Mouse (Mus musculus): ENCODE data around the gene Eif4a3.
A peak's percentile ranks its signal among the peaks of the same experiment; 100 is the strongest.
"Not testable (repeated sequence)": the region's sequence is repeated elsewhere in the genome, so short reads cannot be mapped to it uniquely, and the experiment has no call there.

The Eif4a3 gene

DNA sequence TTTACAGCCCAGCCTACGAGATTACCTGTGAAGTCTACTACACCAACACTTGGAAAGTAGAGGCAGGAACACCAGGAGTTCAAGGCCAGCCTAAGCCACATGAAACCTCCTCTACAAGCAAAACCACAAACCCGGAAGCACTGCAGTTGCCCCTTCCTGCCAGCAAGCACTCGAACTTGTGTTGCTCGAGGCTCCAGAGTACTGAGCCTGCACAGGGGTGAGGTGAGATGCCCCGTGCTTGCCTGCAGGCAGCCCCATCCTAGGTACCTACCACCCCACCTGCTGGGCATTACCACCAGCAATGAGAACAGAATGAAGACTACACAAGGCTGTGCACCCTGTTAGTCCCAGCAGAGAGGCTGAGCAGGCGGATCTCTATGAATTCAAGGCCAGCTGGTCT lies 1.9 kb downstream of the Eif4a3 start:
- DNase-seq: no peak

DNA sequence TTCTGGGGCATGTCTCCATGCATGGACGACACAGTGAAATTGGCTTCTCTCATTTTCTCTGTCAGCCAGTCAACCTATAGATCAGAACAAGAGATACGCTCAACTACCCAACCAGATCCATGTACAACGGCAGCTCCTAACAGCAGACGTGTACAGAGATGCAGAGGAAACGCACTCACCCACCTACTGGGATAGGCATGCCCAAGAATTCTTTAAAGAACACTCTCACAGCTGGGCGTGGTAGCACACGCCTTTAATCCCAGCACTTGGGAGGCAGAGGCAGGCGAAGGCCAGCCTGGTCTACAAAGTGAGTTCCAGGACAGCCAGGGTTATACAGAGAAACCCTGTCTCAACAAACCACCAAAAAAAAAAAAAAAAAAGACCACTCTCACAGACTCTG lies 7.0 kb downstream of the Eif4a3 start:
- not testable (repeated sequence) for DNase-seq

DNA sequence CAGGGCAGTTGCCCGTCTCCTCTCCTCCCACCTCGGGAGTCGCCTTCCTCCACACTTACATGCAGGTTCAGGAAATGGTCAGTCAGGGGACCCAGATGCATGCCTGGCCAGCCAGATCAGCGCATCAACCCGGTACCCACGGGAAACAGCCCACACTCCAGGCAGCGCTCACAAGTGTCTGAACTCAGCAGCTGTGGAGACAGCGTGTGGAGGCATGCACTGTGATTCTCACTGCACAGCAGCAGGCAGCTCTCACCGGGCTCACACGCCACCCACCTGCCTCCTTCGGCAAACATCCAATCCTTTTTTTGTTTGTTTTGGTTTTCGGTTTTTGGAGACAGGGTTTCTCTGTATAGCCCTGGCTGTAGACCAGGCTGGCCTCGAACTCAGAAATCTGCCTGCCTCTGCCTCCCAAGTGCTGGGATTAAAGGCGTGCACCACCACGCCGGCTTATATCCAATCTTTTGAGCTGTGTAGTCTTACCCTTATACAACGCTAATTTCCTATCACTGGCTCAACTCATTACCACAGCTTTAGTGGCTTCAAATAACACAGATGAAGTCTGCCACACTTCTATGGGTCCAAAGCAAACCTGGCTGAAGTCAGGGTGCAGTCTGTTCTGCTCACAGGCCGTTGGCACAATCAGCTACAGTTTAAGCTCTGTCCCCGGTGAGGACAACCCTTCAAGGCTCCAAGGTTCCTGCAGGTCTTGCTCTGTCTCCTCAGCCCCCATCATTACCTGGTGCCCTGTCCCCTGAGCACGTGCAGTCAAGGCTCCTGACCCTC lies 12.5 kb downstream of the Eif4a3 start:
- DNase-seq: no peak

DNA sequence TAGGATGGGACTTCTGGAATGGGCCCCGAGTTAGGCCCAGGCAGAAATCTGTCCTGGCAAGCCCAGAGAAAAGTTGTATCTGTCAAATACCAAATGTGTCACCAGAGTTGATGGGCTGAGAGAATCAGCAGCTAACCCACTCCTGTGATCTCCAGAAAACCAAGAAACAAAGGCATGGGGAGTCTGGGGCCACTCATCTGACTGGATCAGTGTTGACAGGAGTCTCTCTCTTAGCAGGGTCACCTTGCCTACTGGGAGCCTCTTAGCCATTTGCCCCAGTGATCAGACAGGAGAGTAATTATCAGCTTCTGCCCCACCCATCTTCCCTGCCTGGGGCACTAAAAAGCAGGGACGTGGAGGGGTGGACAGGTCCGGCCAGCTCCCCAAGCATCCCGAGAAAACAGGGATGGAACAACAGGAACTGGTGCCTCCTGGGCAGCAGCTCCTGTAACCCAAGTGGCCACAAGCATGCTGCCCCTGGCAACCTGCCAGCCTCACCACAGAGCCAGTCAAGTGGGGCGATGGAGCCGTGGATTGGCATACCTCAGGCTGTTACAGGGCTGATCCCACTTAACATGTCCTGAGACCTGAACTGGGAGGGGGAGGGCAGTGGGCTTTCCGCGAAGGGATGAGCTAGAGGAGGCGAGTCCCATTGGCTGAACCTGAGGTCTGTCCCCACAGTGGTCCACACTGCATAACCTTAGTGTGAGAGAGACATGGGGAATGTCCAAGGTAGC lies 13.9 kb downstream of the Eif4a3 start:
- peak; percentile 45 for DNase-seq

DNA sequence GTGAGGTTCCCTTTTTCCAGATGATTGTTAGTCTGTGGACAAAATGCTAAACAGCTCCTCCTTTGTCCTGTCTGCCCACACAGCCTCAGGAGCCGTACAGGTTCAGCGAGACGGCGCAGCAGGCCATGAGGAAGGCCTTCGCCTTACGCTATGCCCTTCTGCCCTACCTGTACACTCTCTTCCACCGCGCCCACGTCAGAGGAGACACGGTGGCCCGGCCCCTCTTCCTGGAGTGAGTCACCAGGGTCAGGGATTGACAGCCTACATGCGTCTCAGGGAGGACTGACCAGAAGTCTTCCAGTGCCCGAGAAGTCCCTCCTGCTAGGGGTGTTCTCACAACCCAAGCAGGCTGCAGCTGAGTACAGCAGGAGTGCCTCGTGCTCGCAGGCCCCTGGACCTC lies 18.9 kb downstream of the Eif4a3 start:
- DNase-seq: no peak

DNA sequence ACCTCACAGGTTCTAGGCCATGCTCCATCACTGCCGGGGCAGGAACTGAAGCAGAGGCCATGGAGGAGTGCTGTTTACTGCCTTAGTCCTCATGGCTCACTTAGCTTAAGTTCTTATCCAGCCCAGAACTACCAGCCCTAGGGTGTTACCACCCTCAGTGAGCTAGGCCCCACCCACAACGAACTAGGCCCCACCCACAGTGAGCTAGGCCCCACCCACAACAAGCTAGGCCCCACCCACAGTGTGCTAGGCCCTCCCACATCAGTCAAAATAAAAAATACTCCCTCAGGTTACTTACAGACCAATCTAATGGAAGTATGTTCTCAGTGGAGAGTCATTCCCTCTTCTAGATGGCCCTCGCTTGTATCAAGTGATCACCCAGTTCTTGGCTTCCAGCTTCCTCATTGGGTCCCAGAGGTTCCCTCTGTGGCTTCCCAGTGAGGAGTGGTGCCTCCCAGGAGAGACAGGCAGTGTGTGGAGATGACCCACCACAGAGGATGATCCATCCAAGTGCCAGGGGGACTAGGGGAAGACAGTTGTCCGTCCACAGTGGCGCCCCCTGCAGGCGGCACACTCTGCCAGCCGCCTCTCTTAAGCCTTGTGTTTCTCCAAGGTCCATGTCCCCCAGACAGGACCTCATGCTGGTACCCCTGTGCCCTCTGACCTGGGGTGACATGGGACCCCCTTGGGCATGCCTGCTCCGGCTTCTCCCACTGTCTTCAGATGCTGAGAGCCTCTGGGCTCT lies 26.5 kb downstream of the Eif4a3 start:
- no peak for DNase-seq

DNA sequence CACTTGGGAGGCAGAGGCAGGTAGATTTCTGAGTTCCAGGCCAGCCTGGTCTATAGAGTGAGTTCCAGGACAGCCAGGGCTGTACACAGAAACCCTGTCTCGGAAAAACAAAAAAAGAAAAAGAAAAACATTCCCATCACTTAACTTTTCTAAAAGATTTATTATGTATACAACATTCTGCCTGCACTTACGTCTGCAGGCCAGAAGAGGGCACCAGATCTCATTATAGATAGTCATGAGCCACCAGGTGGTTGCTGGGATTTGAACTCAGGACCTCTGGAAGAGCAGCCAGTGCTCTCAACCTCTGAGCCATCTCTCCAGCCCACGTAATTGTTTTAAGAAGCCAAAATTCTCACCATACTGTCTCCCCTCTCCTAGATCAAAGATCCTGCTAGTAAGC lies 27.4 kb downstream of the Eif4a3 start:
- not testable (repeated sequence) for DNase-seq

DNA sequence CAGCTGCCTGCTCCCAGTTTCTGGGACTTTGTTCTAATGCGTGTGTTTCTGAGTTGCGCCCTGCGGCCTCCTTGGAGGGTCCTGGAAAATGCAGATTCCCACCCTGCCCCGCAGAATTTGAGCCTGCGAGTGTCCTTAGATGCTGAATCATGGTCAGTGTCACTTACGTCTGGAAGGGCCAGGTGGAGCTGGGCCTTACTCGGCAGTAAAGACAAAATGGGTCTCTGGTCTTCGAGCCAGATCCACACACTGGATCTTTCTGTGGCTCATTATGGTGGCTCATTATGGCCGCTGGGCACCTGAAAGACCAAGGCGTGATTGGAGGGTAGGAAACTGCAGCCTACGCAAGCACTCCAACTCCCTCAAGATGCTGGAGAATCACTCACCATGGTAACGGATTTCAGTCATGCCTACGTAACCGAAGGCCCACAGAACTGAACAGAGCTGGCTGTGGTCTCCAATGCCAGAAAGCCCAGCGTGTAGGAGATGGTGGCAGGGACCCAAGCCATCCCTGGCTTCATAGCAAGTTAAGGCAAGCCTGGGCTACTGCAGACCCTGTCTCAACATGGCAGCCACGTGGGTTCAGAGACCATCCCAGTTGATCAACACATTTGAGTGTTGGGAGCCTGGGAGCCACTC lies 31.2 kb downstream of the Eif4a3 start:
- DNase-seq: no peak

DNA sequence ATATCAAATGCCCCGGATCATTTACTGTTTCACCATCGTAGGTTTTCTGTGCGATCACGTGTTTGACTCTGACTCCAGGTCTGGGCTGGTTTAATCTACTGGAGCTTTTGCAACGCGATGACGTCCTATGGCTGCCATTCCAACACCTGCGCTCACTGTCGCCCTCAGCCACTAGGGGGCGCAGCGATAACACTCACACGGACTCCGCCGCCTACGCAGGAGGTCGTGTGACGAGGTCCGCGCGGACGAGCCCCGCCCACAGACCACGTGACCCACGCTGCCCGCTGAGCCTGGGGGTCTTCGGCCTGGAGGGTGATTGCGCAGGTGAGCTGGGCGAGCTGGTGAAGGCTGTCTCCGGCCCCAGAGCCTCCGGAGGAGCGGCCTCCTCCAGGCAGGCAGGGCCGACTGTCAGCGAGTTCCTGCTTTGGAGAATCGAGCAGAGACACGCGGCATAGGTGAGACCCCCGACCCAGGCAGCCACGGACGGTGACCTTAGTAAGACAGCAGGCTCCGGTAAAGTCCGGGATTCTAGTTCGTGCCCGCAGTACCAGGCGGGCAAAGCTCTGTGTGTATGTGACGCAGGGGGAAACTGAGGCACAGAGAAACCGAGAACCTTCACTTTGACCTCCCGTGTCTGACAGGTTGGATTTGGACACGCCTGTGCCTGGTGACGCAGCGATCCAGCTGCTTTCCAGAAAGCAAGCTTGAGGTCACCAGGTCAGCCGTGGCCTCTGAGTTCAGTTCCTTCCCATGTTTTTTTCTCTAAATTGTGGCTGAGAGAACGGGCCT lies 31.9 kb downstream of the Eif4a3 start, which contains the start of gene Gaa:
Gene Gaa, plus strand, starts transcription at position 120 of the 789 bp plus-strand sequence.
- peak; percentile 92 for DNase-seq

DNA sequence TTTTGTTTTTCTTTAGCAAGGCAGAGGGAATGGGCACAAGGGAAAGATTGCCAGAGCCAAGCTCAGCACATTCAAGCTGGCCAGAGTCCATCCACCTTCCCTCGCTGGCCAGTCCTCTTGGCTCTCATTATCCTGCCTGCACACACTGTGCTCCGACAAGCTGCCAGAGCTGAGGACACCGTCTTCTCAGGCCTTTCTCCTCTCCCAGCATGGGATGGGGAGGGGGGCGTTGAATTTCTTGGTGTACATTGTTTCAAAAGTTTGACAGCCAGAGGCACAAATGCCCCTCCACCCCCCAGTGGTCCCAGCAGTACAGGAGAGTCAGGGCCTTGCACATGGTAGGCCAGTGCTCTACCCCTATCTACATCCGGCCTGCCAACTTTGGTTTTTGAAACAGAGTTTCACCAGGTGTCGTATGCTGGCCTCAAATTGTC lies 32.6 kb downstream of the Eif4a3 start:
- DNase-seq: peak; percentile 79

DNA sequence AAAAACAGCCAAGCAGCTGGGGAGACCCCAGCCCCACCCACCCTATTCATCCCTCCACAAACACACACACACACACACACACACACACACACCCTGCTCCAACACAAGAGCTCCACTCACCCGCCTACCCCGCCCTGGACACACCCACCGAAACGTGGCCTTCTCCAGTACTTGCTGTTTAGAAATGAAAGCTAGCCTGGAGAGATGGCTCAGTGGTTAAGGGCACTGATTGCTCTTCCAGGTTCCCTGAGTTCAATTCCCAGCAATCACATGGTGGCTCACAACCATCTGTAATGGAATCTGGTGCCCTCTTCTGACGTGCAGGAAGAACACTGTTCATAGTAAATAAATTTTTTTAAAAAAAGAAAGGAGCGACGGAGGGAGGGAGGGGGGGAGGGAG lies 34.1 kb downstream of the Eif4a3 start:
- DNase-seq: no peak

DNA sequence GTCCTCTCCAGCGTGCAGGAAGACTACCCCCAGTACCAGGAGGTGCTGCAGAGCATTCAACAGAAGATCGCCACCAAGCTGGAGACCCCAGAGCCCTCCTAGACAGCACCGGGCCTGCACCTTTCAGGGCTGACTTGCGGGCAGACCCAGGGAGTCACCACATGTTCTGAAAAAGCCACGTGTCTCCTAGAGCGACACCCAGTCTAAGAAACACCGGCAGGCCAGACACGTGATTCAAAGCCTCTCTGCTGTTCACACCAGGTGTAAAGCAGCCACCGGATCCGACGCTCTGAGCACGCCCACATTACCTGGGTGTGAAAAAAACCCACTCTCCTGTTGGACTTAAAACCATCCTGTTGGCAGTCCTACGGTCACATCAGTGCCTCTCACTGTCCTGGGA lies 35.5 kb downstream of the Eif4a3 start:
- no peak for DNase-seq

DNA sequence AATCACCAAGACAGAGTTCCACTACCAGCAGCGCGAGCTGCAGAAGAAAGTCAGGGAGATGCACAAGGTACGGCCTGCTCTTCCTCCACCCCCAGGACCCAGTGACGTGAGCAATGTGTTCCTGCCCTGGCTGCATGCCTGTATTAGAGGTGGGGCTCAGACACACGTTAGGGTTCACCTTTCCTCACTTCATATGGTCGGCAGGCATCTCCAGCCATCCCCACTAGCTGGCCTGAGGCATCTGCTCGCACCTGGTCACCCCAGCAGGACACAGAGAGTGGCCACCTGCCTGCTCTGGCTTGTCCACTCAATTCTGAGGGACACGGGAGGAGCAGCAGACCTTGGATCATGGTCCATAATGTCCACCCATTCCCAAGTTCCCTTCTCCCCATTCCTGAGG lies 39.9 kb downstream of the Eif4a3 start:
- DNase-seq: no peak

DNA sequence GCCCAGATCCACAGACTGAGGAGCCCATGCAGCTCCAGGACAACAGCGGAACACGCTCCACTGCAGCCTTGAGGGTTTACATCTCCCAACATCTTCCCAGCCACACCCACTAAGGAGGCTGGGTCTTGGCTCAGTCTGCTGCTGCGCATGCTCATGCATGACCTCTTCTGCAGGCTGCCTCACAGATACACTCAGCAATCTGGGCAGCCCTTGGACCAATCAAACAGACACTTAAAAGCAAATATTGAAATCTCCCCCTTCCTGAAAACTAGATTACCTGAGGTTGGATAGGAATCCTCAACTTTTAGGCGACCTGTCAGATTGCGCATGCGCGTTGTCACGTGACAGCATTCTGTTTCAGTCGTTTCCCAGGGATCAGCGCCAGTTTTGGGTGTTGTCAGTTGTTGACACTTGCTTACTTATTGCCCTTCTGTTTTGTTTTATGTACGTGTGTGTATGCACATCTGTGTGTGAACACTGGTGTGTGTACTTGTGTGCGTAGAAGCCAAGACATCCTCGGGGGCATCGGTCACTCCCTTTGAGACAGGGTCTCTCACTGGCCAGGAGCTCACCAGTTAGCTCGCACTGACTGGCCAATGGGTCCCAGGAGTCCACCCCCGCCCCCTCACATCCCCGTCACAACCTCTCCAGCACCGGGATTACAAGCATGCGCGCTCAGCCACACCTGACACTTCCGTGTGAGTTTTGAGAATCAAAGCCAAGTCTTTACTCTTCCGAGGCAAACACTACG lies 41.1 kb downstream of the Eif4a3 start:
- peak; percentile 77 for DNase-seq

DNA sequence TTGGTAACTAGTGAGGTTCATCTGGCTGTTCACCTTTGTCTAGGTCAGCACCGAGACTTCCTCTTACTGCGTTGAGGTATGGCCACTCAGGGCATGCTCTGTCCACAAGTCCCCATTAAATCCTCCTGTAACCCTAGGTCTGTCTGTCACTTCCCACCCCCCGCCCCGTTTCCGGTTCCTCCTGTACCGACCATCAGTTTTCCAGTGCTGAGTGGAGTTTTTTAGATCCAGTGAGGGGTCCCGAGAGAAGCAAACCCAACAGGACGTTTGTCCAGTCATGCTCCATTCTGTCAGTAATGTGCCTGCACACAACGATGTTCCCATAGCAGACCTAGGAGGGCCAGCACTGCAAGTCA lies 41.7 kb downstream of the Eif4a3 start:
- no peak for DNase-seq

DNA sequence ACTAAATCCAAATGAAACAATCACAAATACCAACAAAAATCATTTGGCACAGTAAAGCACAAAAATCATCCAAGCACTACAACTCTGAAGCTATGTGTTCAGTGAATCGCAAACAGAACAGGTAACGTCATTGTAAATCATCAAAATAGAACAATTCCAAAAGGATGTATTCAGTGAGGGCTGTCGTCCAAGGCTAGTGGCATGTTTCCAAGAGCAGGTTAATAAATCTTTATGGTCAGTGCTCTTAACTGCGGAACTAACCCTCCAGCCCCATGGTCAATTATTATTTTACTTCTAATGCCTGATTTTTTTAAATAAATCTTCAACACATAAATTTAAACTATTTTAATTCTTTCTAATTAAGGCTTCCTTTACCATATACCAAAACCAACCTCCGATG lies 43.3 kb downstream of the Eif4a3 start:
- not testable (repeated sequence) for DNase-seq

DNA sequence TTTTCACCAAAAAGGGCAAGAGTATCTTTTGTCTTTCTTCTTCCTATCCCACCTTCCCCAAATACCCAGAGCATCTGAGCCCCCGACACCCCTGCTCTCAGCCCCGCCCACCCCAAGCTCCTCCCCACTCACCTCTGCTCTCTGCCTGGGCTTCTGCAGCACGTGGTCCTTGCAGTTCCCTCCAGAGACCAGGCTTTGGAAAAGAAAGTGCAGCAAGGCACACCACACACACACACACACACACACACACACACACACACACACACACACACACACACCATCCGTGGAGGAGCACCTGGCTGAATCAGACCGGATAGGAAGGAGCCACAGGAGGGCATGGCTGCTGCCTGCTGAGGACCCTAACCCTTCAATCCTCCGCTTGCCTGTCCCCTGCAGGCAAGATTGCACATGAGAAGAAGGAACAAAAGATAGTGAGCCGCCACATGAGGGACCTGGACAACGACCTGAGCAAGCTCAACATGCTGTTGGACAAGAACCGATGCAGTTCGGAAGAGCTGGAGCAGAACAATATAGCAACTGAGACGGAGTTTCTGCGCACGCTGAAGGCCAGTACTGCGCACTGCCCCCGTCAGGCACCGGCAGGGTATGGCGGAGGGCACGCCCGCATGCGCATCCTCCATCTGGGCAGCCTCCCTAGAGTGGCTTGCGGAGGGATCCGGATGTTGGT lies 46.9 kb downstream of the Eif4a3 start:
- DNase-seq: no peak

DNA sequence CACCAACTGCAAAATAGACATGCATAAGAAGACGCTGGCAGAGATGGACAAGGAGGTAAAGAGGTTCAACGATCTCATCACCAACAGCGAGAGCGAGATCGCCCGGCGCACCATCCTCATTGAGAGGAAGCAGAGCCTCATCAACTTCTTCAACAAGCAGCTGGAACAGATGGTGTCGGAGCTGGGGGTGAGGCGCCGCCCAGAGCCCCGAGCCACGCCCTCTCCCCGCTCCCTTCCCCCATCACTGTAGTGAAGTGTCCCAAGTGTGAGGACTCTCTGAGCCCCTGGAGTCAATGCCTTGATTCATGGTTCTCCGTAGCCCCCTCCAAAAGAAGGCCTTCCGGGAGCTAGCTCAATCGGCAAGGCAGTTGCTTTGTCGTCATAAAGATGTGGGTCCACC lies 48.9 kb downstream of the Eif4a3 start:
- DNase-seq: no peak

DNA sequence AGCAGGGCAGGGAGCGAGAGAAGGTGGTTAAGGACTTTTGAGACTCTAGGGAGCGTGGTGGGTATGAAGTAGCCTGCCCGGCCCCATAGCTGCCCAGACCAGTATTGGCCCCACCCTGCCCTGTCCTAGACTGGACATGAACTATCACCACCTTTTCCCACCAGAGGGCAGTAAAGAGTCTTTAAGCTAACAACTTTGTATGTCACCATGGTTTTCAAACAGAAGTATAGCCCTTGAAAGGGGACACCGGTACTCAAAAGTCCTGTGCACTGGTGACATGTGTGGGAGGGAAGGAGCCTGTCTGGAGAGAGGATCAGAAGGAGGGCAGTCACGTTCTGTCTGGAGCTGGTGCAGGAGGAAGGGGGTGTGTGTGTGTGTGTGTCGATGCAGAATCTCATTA lies 50.9 kb downstream of the Eif4a3 start:
- DNase-seq: peak; percentile 44

DNA sequence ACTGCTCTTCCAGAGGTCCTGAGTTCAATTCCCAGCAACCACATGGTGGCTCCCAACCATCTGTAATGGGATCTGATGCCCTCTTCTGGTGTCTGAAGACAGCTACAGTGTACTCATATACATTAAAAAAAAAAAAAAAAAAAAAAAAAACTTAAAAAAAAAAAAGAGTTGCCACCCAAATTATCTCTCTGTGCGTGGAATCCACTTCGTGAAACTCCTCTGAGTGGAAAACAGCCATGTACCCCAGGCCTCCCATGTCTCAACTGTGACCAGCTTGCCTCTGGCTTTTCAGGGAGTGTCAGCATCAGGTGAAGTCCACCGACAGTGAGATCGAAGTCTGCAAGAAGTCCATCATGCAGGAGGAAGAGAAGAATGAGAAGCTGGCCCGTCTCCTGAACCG lies 54.3 kb downstream of the Eif4a3 start:
- DNase-seq: not testable (repeated sequence)

DNA sequence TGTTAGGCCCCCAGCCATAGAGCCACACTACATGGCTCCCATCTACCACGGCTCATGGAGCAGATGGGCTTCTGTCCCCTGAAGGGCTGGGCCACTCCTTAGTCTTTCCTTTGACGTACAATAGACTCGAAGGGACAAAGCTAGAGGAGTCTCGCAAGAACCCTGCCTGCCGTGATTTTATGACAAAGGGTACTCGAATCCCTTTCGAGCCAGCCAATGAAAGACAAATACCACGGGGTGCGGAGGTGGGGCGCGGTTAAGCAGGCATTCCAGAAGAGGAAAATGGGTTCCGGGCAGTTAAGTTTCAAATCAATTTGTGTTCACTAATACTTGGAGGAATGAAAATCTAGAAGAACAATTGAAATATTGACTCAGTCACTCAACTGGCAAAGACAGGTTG lies 60.4 kb downstream of the Eif4a3 start:
- DNase-seq: no peak
